Mouse (Mus musculus) hindbrain, embryonic 14.5 days (tissue): ENCODE results near the gene Rhot2. TPM values are rescaled to one million over a fixed set of nuclear protein-coding genes. Genes with fewer than 3 reads are reported as not detected.
A peak's percentile ranks its signal among the peaks of the same experiment; 100 is the strongest.
"Not testable (repeated sequence)": the region's sequence is repeated elsewhere in the genome, so short reads cannot be mapped to it uniquely, and the experiment has no call there.

Experiments used
- ATAC-seq: fragments of 200-750 bp; cut with Nextera tagmentation; 2 replicates; pipeline ENCODE4 v1.8.0; 2017; ENCODE audit warnings: moderate number of reproducible peaks, mild to moderate bottlenecking, moderate TSS enrichment, moderate library complexity; ENCODE audit not compliant: low FRiP score
- DNase-seq: peaks from one replicate; pipeline ENCODE4 v3.0.0-alpha.2; 2015; ENCODE audit warnings: low spot score
- H3K27ac ChIP-seq: fragments of 300-500 bp; sonication (generic); 2 replicates; pipeline ENCODE4 v1.5.1; 2014; ENCODE audit warnings: mild to moderate bottlenecking, moderate library complexity
- H3K27me3 ChIP-seq: fragments of 300-500 bp; sonication (generic); 2 replicates; pipeline ENCODE4 v1.6.1; 2014; ENCODE audit warnings: mild to moderate bottlenecking, low read length, mixed read lengths; ENCODE audit not compliant: control insufficient read depth, insufficient read depth
- H3K36me3 ChIP-seq: fragments of 300-500 bp; sonication (generic); replicated peaks from 2 replicates; pipeline ENCODE4 v1.6.1; 2014; ENCODE audit not compliant: control insufficient read depth, insufficient read depth
- H3K4me1 ChIP-seq: fragments of 300-500 bp; sonication (generic); replicated peaks from 2 replicates; pipeline ENCODE4 v1.6.1; 2014; ENCODE audit warnings: antibody characterized with exemption, low read length, mixed read lengths; ENCODE audit not compliant: control insufficient read depth, insufficient read depth
- H3K4me2 ChIP-seq: fragments of 300-500 bp; sonication (generic); replicated peaks from 2 replicates; pipeline ENCODE4 v1.6.1; 2014; ENCODE audit warnings: mild to moderate bottlenecking, moderate library complexity
- H3K4me3 ChIP-seq: fragments of 300-500 bp; sonication (generic); replicated peaks from 2 replicates; pipeline ENCODE4 v1.5.1; 2014; ENCODE audit warnings: mild to moderate bottlenecking, low read length
- H3K9ac ChIP-seq: fragments of 300-500 bp; sonication (generic); 2 replicates; pipeline ENCODE4 v1.6.1; 2014
- H3K9me3 ChIP-seq: fragments of 300-500 bp; sonication (generic); 2 replicates; pipeline ENCODE4 v1.6.1; 2016; ENCODE audit warnings: low read length; ENCODE audit not compliant: control insufficient read depth
- WGBS: fragments of 180-500 bp; shearing (Covaris S2); extraction: QIAGEN DNeasy Blood & Tissue Kit; methylation state at CpG from one replicate; pipeline ENCODE4 v1.1.7; 2014; 5-methylcytosine and 5-hydroxymethylcytosine counted together
- polyA plus RNA-seq: library from polyadenylated mRNA; unstranded; fragments of >200 nt; fragmentation: Nextera tagmentation; extraction: Ambion mirVana; gene quantifications from 2 replicates; pipeline ENCODE4 v1.2.1, GENCODE M21; 2014

Gene Rhot2
- polyA plus RNA-seq, 1 experiment from 2014 or later, result 9.9 TPM

- Histone ChIP-seq H3K4me2 (peak overlapping the region; percentile 78), H3K9ac (peak overlapping the region; percentile 92), H3K4me1 (peaks cover 29% of the 10 kb centered on the region), H3K4me3 (peak overlapping the region; percentile 68), H3K27ac (no peak overlapping the region), H3K36me3 (peaks cover 18% of the 10 kb centered on the region), H3K27me3 (no peaks in the 10 kb centered on the region), H3K9me3 (no peaks in the 10 kb centered on the region)
- WGBS, result 54% methylated on average over 10 of the region's 10 CpGs
- no peak for ATAC-seq
- DNase-seq, result no peak
Measured at GRCm38 (mm10) chr17:25876347-25876915, 31.8 kb upstream of the Rhot2 start.

- peak; percentile 89 for DNase-seq
- H3K9me3 ChIP-seq, result no peaks in the 10 kb centered on the region
- H3K27me3 ChIP-seq, result no peaks in the 10 kb centered on the region
- H3K4me2 ChIP-seq, result peak overlapping the region; percentile 78
- H3K9ac ChIP-seq, result peak overlapping the region; percentile 92
- ATAC-seq, result peak; percentile 88
- WGBS, result under 1% methylated on average over 59 of the region's 59 CpGs
- peak overlapping the region; percentile 68 for H3K4me3 ChIP-seq
- peaks cover 17% of the 10 kb centered on the region for H3K36me3 ChIP-seq
- peak overlapping the region; percentile 94 for H3K27ac ChIP-seq
- H3K4me1 ChIP-seq, result peaks cover 22% of the 10 kb centered on the region
Measured at GRCm38 (mm10) chr17:25875171-25876136, 30.8 kb upstream of the Rhot2 start.

GRCm38 (mm10) chr17:25874721-25875170 lies 30.1 kb upstream of the Rhot2 start, which contains the start of gene Mettl26:
Gene Mettl26 (plus strand): TSS chr17:25875074.
- DNase-seq (peak; percentile 100), ATAC-seq (peak; percentile 77)
- peak within 1 kb of the TSS; percentile 78 for H3K4me2 ChIP-seq
- H3K27ac ChIP-seq, result peak within 1 kb of the TSS; percentile 94
- WGBS, result under 1% methylated on average over 25 of the region's 25 CpGs
- H3K36me3 ChIP-seq, result peaks cover 17% of the 10 kb centered on the region
- no peaks in the 10 kb centered on the region for H3K9me3 ChIP-seq
- peaks cover 18% of the 10 kb centered on the region for H3K4me1 ChIP-seq
- H3K4me3 ChIP-seq, result peak within 1 kb of the TSS; percentile 68
- H3K27me3 ChIP-seq, result no peaks in the 10 kb centered on the region
- peak within 1 kb of the TSS; percentile 92 for H3K9ac ChIP-seq

- 5% methylated on average over 14 of the region's 14 CpGs for WGBS
Measured at GRCm38 (mm10) chr17:25874148-25874720, 29.6 kb upstream of the Rhot2 start.

GRCm38 (mm10) chr17:25873405-25874147 lies 28.9 kb upstream of the Rhot2 start:
- H3K4me3 ChIP-seq, result peak overlapping the region; percentile 68
- H3K9me3 ChIP-seq, result no peaks in the 10 kb centered on the region
- 84% methylated on average over 11 of the region's 11 CpGs for WGBS
- ATAC-seq (no peak), DNase-seq (no peak)
- H3K27me3 ChIP-seq, result no peaks in the 10 kb centered on the region
- H3K36me3 ChIP-seq, result peaks cover 10% of the 10 kb centered on the region
- H3K27ac ChIP-seq, result peak overlapping the region; percentile 94
- no peak overlapping the region for H3K9ac ChIP-seq
- peaks cover 23% of the 10 kb centered on the region for H3K4me1 ChIP-seq
- peak overlapping the region; percentile 78 for H3K4me2 ChIP-seq

More at GRCm38 (mm10) chr17:25874148-25874720, 29.6 kb upstream of the Rhot2 start:
- Histone ChIP-seq H3K27me3 (no peaks in the 10 kb centered on the region), H3K4me3 (peak overlapping the region; percentile 68), H3K9ac (peak overlapping the region; percentile 92), H3K36me3 (peaks cover 17% of the 10 kb centered on the region), H3K9me3 (no peaks in the 10 kb centered on the region), H3K4me2 (peak overlapping the region; percentile 78), H3K27ac (peak overlapping the region; percentile 94), H3K4me1 (peaks cover 18% of the 10 kb centered on the region)
- no peak for DNase-seq
- no peak for ATAC-seq

- WGBS, result 87% methylated on average over 3 of the region's 3 CpGs
- DNase-seq, result no peak
- H3K36me3 ChIP-seq, result peaks cover 1% of the 10 kb centered on the region; the same call in 1 of the 2 replicates
- no peak overlapping the region for H3K4me3 ChIP-seq
- peaks cover 27% of the 10 kb centered on the region for H3K4me1 ChIP-seq
- H3K27ac ChIP-seq, result no peak overlapping the region
- H3K4me2 ChIP-seq, result no peak overlapping the region
- ATAC-seq, result no peak
- H3K9me3 ChIP-seq, result no peaks in the 10 kb centered on the region
- no peak overlapping the region for H3K9ac ChIP-seq
- H3K27me3 ChIP-seq, result no peaks in the 10 kb centered on the region
Measured at GRCm38 (mm10) chr17:25872676-25873075, 28.0 kb upstream of the Rhot2 start.

GRCm38 (mm10) chr17:25871566-25871965 lies 26.9 kb upstream of the Rhot2 start:
- not testable (repeated sequence) for H3K36me3 ChIP-seq, H3K4me3 ChIP-seq, H3K9ac ChIP-seq, DNase-seq, H3K27me3 ChIP-seq, H3K9me3 ChIP-seq, ATAC-seq, H3K4me2 ChIP-seq, H3K27ac ChIP-seq
- peaks cover 24% of the 10 kb centered on the region for H3K4me1 ChIP-seq

- H3K27me3 ChIP-seq, result no peaks in the 10 kb centered on the region
- H3K4me1 ChIP-seq, result peaks cover 17% of the 10 kb centered on the region
- ATAC-seq, result no peak
- no peak for DNase-seq
- no peak overlapping the region for H3K9ac ChIP-seq
- H3K9me3 ChIP-seq, result no peaks in the 10 kb centered on the region
- no peak overlapping the region for H3K4me2 ChIP-seq
- H3K4me3 ChIP-seq, result no peak overlapping the region
- WGBS, result 89% methylated on average over 2 of the region's 2 CpGs
- no peak overlapping the region for H3K27ac ChIP-seq
- no peaks in the 10 kb centered on the region for H3K36me3 ChIP-seq
Measured at GRCm38 (mm10) chr17:25869954-25870353, 25.3 kb upstream of the Rhot2 start.
